Mouse (Mus musculus): ENCODE data around the gene Gpr182.

GRCm38 (mm10) chr10:127705783-127706182 is 45.7 kb downstream of the Gpr182 start:
- no peak for TF ChIP-seq ZC3H11A (IDR thresholded peaks at IDR 0.05; ENCODE audit: low read depth, low read length)
- TF ChIP-seq POLR2A (IDR thresholded peaks at IDR 0.05; ENCODE audit: control insufficient read depth in 1 of 2, insufficient read depth in 1 of 2, low read depth in 1 of 2, low read length in 2 of 2, poor library complexity in 1 of 2) = no peak
- TF ChIP-seq CTCF (IDR thresholded peaks at IDR 0.05 in 2 of 3, conservative IDR thresholded peaks at IDR 0.05 in 1 of 3; ENCODE audit: control insufficient read depth in 1 of 3, insufficient read depth in 1 of 3, low read depth in 2 of 3, low read length in 3 of 3, poor library complexity in 1 of 3, severe bottlenecking in 1 of 3) = no peak
- no peak for TF ChIP-seq MAZ (IDR thresholded peaks at IDR 0.05; ENCODE audit: low read depth, low read length)
- peak in 1 of 2 experiments; percentile 61; a peak in 2 of 4 replicates for TF ChIP-seq EP300 (IDR thresholded peaks at IDR 0.05; ENCODE audit: low read depth in 1 of 2, low read length in 2 of 2)
- no peak for TF ChIP-seq ETS1 (IDR thresholded peaks at IDR 0.05; ENCODE audit: low read depth, low read length)
- no peak for TF ChIP-seq MEF2A (IDR thresholded peaks at IDR 0.05; ENCODE audit: extremely low read depth, insufficient replicate concordance, low read depth, low read length, poor library complexity, severe bottlenecking)
- no peak for TF ChIP-seq SIN3A (IDR thresholded peaks at IDR 0.05; ENCODE audit: low read length)
- no peak for TF ChIP-seq RAD21 (IDR thresholded peaks at IDR 0.05; ENCODE audit: low read depth, low read length)
- TF ChIP-seq TBP (IDR thresholded peaks at IDR 0.05; ENCODE audit: low read depth, low read length) = no peak
- TF ChIP-seq TAL1 (IDR thresholded peaks at IDR 0.05; ENCODE audit: low read length) = peak; percentile 91
- TF ChIP-seq MYB (IDR thresholded peaks at IDR 0.05; ENCODE audit: low read depth, low read length) = no peak
- no peak for TF ChIP-seq UBTF (IDR thresholded peaks at IDR 0.05; ENCODE audit: borderline replicate concordance, insufficient read depth, low read depth, low read length)
- TF ChIP-seq POLR2AphosphoS2 (IDR thresholded peaks at IDR 0.05; ENCODE audit: low read length) = no peak

All from MEL (cell line).